Mouse (Mus musculus) embryonic facial prominence, embryonic 13.5 days (tissue): ENCODE data around the gene Rab4a. TPM values are rescaled to one million over a fixed set of nuclear protein-coding genes. Genes with fewer than 3 reads are reported as not detected.

ENCODE experiments used
- ATAC-seq: fragments of 200-750 bp; cut with Nextera tagmentation; 2 replicates; pipeline ENCODE4 v1.8.0; 2017; ENCODE audit warnings: low read depth; ENCODE audit not compliant: insufficient number of reproducible peaks, insufficient read depth, low FRiP score, low TSS enrichment
- H3K27ac ChIP-seq: fragments of 300-500 bp; sonication (generic); 2 replicates; pipeline ENCODE4 v1.5.1; 2015; ENCODE audit warnings: moderate library complexity, mild to moderate bottlenecking, inconsistent platforms
- H3K27me3 ChIP-seq: fragments of 300-500 bp; sonication (generic); 2 replicates; pipeline ENCODE4 v1.6.1; 2015; ENCODE audit warnings: mild to moderate bottlenecking, inconsistent platforms
- H3K36me3 ChIP-seq: fragments of 300-500 bp; sonication (generic); 2 replicates; pipeline ENCODE4 v1.6.1; 2015; ENCODE audit warnings: mild to moderate bottlenecking, inconsistent platforms
- H3K4me1 ChIP-seq: fragments of 300-500 bp; sonication (generic); 2 replicates; pipeline ENCODE4 v1.6.1; 2015; ENCODE audit warnings: inconsistent platforms
- H3K4me2 ChIP-seq: fragments of 300-500 bp; sonication (generic); 2 replicates; pipeline ENCODE4 v1.6.1; 2015; ENCODE audit warnings: moderate library complexity, mild to moderate bottlenecking, inconsistent platforms
- H3K4me3 ChIP-seq: fragments of 300-500 bp; sonication (generic); 2 replicates; pipeline ENCODE4 v1.5.1; 2015; ENCODE audit warnings: mild to moderate bottlenecking, inconsistent platforms
- H3K9ac ChIP-seq: fragments of 300-500 bp; sonication (generic); 2 replicates; pipeline ENCODE4 v1.6.1; 2015; ENCODE audit warnings: mild to moderate bottlenecking, inconsistent platforms
- H3K9me3 ChIP-seq: fragments of 300-500 bp; sonication (generic); 2 replicates; pipeline ENCODE4 v1.6.1; 2016; ENCODE audit warnings: inconsistent platforms
- WGBS: fragments of 180-500 bp; shearing (Covaris S2); methylation state at CpG from one replicate; pipeline ENCODE4 v1.1.7; 2015; ENCODE audit warnings: mixed read lengths; 5-methylcytosine and 5-hydroxymethylcytosine counted together
- polyA plus RNA-seq: library from polyadenylated mRNA; unstranded; fragments of >200 nt; fragmentation: Nextera tagmentation; extraction: Ambion mirVana; gene quantifications from 2 replicates; pipeline ENCODE4 v1.2.1, GENCODE M21; 2015

Gene Rab4a
- polyA plus RNA-seq, 1 experiment from 2014 or later = 48.9 TPM

GRCm38 (mm10) chr8:123874324-123874723 is 68.5 kb downstream of the Rab4a start:
- H3K27me3 ChIP-seq = no peaks in the 10 kb centered on the region
- peaks cover 9% of the 10 kb centered on the region for H3K4me1 ChIP-seq
- no peak overlapping the region for H3K9ac ChIP-seq
- no peak overlapping the region for H3K4me3 ChIP-seq
- H3K27ac ChIP-seq = no peak overlapping the region
- no peaks in the 10 kb centered on the region for H3K9me3 ChIP-seq
- ATAC-seq = no peak
- H3K4me2 ChIP-seq = no peak overlapping the region
- H3K36me3 ChIP-seq = no peaks in the 10 kb centered on the region
- 81% methylated on average over 11 of the region's 11 CpGs for WGBS

GRCm38 (mm10) chr8:123877865-123878264 is 72.1 kb downstream of the Rab4a start:
- no peak overlapping the region for H3K9ac ChIP-seq
- ATAC-seq = no peak
- H3K27me3 ChIP-seq = no peaks in the 10 kb centered on the region
- 0 out of 2 replicates have a peak, but pooled peaks cover 3% of the 10 kb centered on the region for H3K4me1 ChIP-seq
- 59% methylated on average over 2 of the region's 2 CpGs for WGBS
- H3K4me3 ChIP-seq = no peak overlapping the region
- H3K36me3 ChIP-seq = no peaks in the 10 kb centered on the region
- no peak overlapping the region for H3K27ac ChIP-seq
- no peak overlapping the region for H3K4me2 ChIP-seq
- no peaks in the 10 kb centered on the region for H3K9me3 ChIP-seq

DNA sequence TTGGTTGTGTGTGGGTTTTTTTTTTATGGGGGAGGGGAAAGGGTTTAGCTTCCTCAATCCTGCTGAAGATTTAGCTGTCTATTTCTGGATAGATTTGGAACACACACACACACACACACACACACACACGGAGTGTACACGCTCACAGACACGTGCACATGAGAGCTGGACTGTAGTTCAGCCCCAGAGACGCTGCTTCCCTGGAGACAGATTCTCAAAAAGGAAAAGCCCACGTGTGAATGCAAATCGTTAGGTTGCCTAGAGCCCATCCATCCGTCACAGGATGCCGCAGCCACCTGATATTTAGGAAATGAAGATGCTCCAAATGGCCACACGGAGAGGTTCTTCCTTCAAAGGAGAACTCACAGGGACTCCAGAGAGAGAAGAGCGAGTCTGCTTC is 74.5 kb downstream of the Rab4a start:
- no peak overlapping the region for H3K9ac ChIP-seq

DNA sequence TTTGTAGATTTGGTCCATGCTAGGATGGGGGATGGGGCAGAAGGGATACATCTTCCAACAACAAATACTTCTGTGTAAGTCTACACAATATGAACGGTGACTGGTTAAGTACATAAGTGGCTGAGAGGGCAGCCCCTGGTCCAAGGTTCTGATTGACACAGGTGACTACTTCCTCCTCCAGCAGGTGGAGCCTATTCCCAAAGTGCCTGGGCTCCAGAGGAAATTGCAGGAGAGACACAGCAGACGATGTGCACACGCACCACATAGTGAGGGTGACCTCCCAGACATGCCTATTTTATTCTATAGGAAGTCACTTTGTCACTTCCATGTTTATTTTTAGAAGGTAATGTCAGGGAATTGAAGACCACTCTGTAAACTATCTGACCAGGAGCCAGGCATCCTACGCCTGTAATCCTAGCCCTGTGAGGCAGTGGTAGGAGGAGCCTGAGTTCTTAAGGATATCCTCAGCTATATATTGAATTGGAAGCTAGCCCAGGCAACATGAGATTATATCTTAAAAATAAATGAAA is 75.1 kb downstream of the Rab4a start:
- no peaks in the 10 kb centered on the region for H3K36me3 ChIP-seq
- no peak for ATAC-seq
- peaks cover 15% of the 10 kb centered on the region for H3K4me1 ChIP-seq
- H3K27ac ChIP-seq = no peak overlapping the region
- peaks cover 1% of the 10 kb centered on the region; the same call in 1 of the 2 replicates for H3K27me3 ChIP-seq
- WGBS = 46% methylated on average over 4 of the region's 4 CpGs
- no peaks in the 10 kb centered on the region for H3K9me3 ChIP-seq
- no peak overlapping the region for H3K4me3 ChIP-seq
- no peak overlapping the region for H3K4me2 ChIP-seq
- H3K9ac ChIP-seq = no peak overlapping the region

More for the DNA sequence above, 74.5 kb downstream of the Rab4a start:
- ATAC-seq = no peak
- H3K4me1 ChIP-seq = peaks cover 15% of the 10 kb centered on the region
- H3K27ac ChIP-seq = no peak overlapping the region
- H3K27me3 ChIP-seq = no peaks in the 10 kb centered on the region; the same call in 1 of the 2 replicates
- 67% methylated on average over 10 of the region's 10 CpGs for WGBS
- no peak overlapping the region for H3K4me3 ChIP-seq
- H3K4me2 ChIP-seq = no peak overlapping the region
- H3K9me3 ChIP-seq = no peaks in the 10 kb centered on the region
- no peaks in the 10 kb centered on the region for H3K36me3 ChIP-seq

DNA sequence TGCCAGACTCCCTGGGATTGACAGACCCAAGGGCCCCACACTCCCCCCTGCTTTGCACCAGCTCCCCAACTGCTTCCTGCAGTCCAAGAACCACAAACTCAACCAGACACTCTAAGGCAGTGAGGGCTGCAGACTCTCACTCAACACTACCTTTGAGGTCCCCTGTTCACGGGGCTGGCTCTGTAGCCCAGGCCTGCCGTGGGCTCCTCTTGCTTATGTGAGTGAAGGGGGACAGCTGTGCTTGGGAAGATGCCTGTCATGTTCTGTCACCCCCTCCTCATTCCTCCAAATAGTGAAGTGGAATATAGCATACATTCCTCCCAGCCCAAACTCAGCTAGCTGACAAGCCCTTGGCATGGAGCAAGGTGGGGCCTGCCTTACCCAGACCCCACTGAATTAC is 76.6 kb downstream of the Rab4a start:
- no peak overlapping the region for H3K4me2 ChIP-seq
- 63% methylated on average over 2 of the region's 2 CpGs for WGBS
- H3K9me3 ChIP-seq = no peaks in the 10 kb centered on the region
- no peak overlapping the region for H3K27ac ChIP-seq
- no peak overlapping the region for H3K4me3 ChIP-seq
- no peak for ATAC-seq
- H3K27me3 ChIP-seq = peaks cover 8% of the 10 kb centered on the region; the same call in 1 of the 2 replicates
- peaks cover 15% of the 10 kb centered on the region for H3K4me1 ChIP-seq
- no peaks in the 10 kb centered on the region for H3K36me3 ChIP-seq
- no peak overlapping the region for H3K9ac ChIP-seq

GRCm38 (mm10) chr8:123883094-123883493 is 77.3 kb downstream of the Rab4a start:
- H3K9me3 ChIP-seq = no peaks in the 10 kb centered on the region
- H3K27me3 ChIP-seq = peaks cover 8% of the 10 kb centered on the region; the same call in 1 of the 2 replicates
- H3K9ac ChIP-seq = no peak overlapping the region
- no peak overlapping the region for H3K4me3 ChIP-seq
- H3K36me3 ChIP-seq = no peaks in the 10 kb centered on the region
- no peak overlapping the region for H3K27ac ChIP-seq
- WGBS = 59% methylated on average over 4 of the region's 4 CpGs
- ATAC-seq = no peak; the same call in 1 of the 2 replicates
- H3K4me1 ChIP-seq = peaks cover 15% of the 10 kb centered on the region
- no peak overlapping the region for H3K4me2 ChIP-seq

Other genes with a start within 250 kb of the Rab4a start
- 6.9 and 8.3 TPM in 2 replicates for gene Rhou, start 152.1 kb upstream of the Rab4a start, polyA plus RNA-seq
- gene Ccsap, start 54.2 kb downstream of the Rab4a start, polyA plus RNA-seq = 5.4 and 5.5 TPM in 2 replicates
- 32.0 and 44.7 TPM in 2 replicates for gene Acta1, start 88.8 kb downstream of the Rab4a start, polyA plus RNA-seq
- gene Nup133, start 143.3 kb downstream of the Rab4a start, polyA plus RNA-seq = 33.9 and 42.3 TPM in 2 replicates
- gene Abcb10, start 177.1 kb downstream of the Rab4a start, polyA plus RNA-seq = 18.2 and 19.1 TPM in 2 replicates
- gene Taf5l, start 215.4 kb downstream of the Rab4a start, polyA plus RNA-seq = 38.4 and 39.0 TPM in 2 replicates
- gene Urb2, start 215.5 kb downstream of the Rab4a start, polyA plus RNA-seq = 3.7 and 5.0 TPM in 2 replicates